Mouse (Mus musculus) ES-Bruce4 (cell line): ENCODE measurements around the gene Hist1h4k. TPM values are rescaled to one million over a fixed set of nuclear protein-coding genes. Genes with fewer than 3 reads are reported as not detected.
"Not testable (repeated sequence)": the region's sequence is repeated elsewhere in the genome, so short reads cannot be mapped to it uniquely, and the experiment has no call there.

Source experiments
- H3K27ac ChIP-seq: 2 replicates; pipeline ENCODE4 v1.5.1; 2012; ENCODE audit warnings: low read length, inconsistent platforms; ENCODE audit not compliant: insufficient read depth
- H3K27me3 ChIP-seq: 2 replicates; pipeline ENCODE4 v1.6.1; 2012; ENCODE audit warnings: mild to moderate bottlenecking, low read length, inconsistent platforms; ENCODE audit not compliant: control insufficient read depth, poor library complexity, insufficient read depth, severe bottlenecking
- H3K36me3 ChIP-seq: 2 replicates; pipeline ENCODE4 v1.6.1; 2012; ENCODE audit warnings: inconsistent platforms, mild to moderate bottlenecking, low read length, moderate library complexity; ENCODE audit not compliant: control insufficient read depth, poor library complexity, insufficient read depth, severe bottlenecking
- H3K4me1 ChIP-seq: one replicate; pipeline ENCODE4 v1.8.1; 2011; ENCODE audit warnings: low read length; ENCODE audit not compliant: control insufficient read depth, insufficient read depth
- H3K4me3 ChIP-seq: 2 replicates; pipeline ENCODE4 v1.5.1; 2011; ENCODE audit warnings: low read depth, mild to moderate bottlenecking, low read length
- H3K9ac ChIP-seq: 2 replicates; pipeline ENCODE4 v1.6.1; 2012; ENCODE audit warnings: low read depth, mild to moderate bottlenecking, inconsistent platforms; ENCODE audit not compliant: poor library complexity, severe bottlenecking
- H3K9me3 ChIP-seq: replicated peaks from 2 replicates; pipeline ENCODE4 v1.6.1; 2012; ENCODE audit warnings: mild to moderate bottlenecking, low read length, inconsistent platforms; ENCODE audit not compliant: control insufficient read depth, poor library complexity, insufficient read depth, severe bottlenecking
- CTCF ChIP-seq: IDR thresholded peaks from one replicate; pipeline ENCODE4 v1.8.1; 2011; ENCODE audit warnings: low read depth, low read length
- EP300 ChIP-seq: IDR thresholded peaks from 2 replicates; pipeline ENCODE4 v1.6.1; 2011; ENCODE audit warnings: low read depth, low read length; ENCODE audit not compliant: insufficient read depth
- POLR2A ChIP-seq: IDR thresholded peaks from one replicate; pipeline ENCODE4 v1.8.1; 2011; ENCODE audit warnings: low read length; ENCODE audit not compliant: insufficient read depth
- polyA plus RNA-seq: library from polyadenylated mRNA; stranded (reverse); fragments of >200 nt; gene quantifications from 2 replicates; pipeline ENCODE4 v1.2.4, GENCODE M21; 2011; ENCODE audit warnings: low read depth; ENCODE audit not compliant: missing spikeins, insufficient read depth, insufficient read length

Gene Hist1h4k
- polyA plus RNA-seq, 1 experiment, result 17.1 TPM

DNA sequence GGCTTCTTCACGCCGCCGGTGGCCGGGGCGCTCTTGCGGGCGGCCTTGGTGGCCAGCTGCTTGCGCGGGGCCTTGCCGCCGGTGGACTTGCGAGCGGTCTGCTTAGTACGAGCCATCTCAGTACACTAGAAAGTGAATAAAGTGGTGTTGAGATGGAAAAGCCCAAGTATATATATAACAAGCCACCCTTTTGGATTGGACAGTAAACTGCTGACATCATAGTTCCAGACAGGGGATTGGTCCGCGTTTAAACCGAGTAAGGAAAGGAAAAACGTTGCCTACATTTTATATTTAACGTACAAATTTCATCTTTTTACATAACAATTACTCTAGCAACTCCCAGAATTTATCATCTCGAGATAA lies 32.9 kb upstream of the Hist1h4k start, which contains the start of gene Hist1h3i:
Gene Hist1h3i (minus strand): TSS at position 116 of the 363 bp plus-strand sequence.
- Histone ChIP-seq H3K4me1 (peaks cover 2% of the 10 kb centered on the region), H3K27ac (peak within 1 kb of the TSS; percentile 89), H3K9ac (peak within 1 kb of the TSS; percentile 79), H3K27me3 (no peaks in the 10 kb centered on the region), H3K36me3 (no peaks in the 10 kb centered on the region), H3K9me3 (no peaks in the 10 kb centered on the region), H3K4me3 (peak within 1 kb of the TSS; percentile 91)
- no peak for TF ChIP-seq CTCF
- TF ChIP-seq EP300, result no peak
- TF ChIP-seq POLR2A, result no peak

DNA sequence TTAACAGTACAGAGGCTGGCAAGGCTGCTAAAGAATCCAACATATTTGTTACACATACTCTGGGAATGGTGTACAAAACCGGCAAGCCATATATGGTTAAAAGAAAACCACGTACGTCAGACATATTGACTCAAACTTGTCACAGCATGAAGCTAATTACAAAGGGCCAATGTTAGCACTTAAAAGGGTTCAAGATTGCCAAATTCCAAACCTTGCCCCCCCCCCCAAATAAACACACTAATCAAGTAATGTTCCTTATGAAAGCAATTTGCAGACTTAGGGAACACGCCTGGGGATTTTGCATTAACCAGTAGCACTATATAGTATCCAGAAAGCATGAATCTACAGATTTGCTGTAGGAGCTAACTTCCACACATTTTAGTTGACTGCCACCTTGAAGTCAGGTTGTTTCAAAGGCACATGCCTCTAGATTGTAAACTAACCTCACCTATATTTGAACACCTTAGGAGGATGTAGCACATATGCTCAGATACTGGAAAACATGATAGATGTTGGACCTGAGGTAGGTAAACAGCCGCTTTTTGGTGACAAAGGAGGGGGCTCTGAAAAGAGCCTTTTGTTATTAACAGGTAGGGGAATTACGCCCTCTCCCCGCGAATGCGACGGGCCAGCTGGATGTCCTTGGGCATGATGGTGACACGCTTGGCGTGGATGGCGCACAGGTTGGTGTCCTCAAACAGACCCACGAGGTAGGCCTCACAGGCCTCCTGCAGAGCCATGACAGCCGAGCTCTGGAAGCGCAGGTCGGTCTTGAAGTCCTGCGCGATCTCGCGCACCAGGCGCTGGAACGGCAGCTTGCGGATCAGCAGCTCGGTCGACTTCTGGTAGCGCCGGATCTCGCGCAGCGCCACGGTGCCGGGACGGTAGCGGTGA lies 32.3 kb upstream of the Hist1h4k start:
- Histone ChIP-seq H3K27ac (peak overlapping the region; percentile 63), H3K4me3 (peak overlapping the region; percentile 91), H3K9ac (peak overlapping the region; percentile 74)
- not testable (repeated sequence) for H3K27me3 ChIP-seq, H3K9me3 ChIP-seq, H3K4me1 ChIP-seq, H3K36me3 ChIP-seq
- TF ChIP-seq POLR2A, result peak; percentile 84

DNA sequence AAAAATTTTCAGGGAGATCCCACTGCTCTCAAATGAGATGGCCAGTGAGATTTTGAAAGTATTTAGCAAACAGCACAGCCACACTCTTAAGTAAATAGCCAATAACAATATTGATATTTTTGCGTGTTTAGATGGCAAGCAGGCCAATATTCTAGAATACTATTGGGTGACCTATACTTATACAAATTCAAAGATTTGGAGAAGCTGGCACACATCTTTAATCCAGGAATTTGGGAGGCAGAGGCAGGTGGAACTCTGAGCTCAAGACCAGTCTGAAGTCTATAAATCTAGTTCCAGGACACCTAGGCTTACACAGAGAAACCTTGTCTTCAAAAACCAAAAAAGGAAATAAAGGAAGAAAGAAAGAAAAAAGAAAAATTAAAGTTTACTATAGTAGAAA lies 31.3 kb upstream of the Hist1h4k start:
- Histone ChIP-seq H3K36me3 (no peaks in the 10 kb centered on the region), H3K4me3 (no peak overlapping the region), H3K27me3 (no peaks in the 10 kb centered on the region), H3K27ac (no peak overlapping the region), H3K9me3 (no peaks in the 10 kb centered on the region), H3K4me1 (peaks cover 2% of the 10 kb centered on the region), H3K9ac (no peak overlapping the region)
- TF ChIP-seq CTCF (no peak), EP300 (no peak), POLR2A (no peak)

DNA sequence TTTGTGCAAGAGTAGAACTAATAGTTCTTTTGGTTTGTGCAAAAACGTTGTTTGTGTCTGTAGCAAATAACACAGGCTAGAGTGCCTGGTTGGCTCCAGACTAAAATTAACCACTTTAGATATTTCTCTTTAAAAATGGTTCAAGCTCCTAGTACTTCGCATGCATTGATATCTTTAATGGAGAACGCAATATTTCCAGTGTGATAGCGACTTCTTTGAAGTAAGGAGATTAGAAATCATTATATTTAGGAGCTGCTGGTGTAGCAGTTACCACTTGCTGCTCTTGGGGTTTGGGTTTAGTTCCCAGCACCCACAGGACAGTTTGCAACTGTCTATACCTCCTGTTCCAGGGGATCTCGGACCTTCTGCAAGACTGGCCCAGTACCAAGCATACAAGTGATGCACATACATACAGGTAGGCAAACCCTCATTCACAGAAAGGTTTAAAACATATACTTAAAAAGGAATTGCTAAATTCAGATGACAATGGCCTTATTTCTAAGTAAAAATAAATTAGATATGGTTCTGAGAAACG lies 30.8 kb upstream of the Hist1h4k start:
- no peak overlapping the region for H3K4me3 ChIP-seq
- H3K27ac ChIP-seq, result no peak overlapping the region
- no peaks in the 10 kb centered on the region for H3K36me3 ChIP-seq
- H3K27me3 ChIP-seq, result no peaks in the 10 kb centered on the region
- 0 out of 2 replicates have a peak overlapping the region, but pooled peaks have one; percentile 25 for H3K9ac ChIP-seq
- TF ChIP-seq POLR2A, result no peak
- TF ChIP-seq EP300, result no peak
- TF ChIP-seq CTCF, result no peak
- no peaks in the 10 kb centered on the region for H3K9me3 ChIP-seq
- peaks cover 2% of the 10 kb centered on the region for H3K4me1 ChIP-seq

DNA sequence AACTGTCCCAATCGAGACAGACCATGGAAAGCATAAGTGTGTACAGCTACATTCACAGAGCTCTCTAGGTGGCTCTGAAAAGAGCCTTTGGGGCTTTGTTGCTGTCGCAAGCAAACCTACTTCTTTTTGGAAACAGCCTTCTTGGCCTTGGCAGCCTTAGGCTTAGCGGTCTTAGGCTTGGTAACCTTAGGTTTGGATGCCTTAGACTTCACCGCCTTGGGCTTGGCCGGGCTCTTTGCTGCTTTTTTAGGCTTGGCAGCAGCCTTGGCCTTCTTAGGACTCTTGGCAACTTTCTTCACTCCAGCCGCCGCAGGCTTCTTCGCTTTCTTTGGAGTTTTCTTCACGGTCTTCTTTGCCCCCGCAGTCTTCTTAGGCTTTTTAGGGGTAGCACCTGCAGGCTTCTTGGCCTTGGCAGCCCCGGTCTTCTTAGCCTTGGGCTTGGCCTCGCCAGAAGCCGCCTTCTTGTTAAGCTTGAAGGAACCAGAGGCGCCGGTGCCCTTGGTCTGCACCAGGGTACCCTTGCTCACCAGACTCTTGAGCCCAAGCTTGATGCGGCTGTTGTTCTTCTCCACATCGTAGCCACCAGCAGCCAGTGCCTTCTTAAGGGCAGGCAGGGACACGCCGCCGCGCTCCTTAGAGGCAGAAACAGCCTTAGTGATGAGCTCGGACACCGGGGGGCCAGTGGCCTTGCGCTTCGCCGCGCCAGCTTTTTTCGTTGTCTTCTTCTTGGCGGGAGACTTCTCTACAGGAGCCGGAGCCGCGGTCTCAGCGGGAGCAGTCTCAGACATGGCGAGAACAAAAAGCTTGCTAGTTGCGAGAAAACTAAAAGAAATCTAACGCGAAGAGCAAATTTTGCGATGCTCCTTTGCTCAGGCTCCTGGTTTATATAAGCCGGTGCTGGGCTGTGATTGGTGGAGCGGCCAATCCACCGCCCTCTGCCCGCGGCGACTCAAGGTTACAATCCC lies 29.7 kb upstream of the Hist1h4k start, which contains the start of gene Hist1h1b:
Gene Hist1h1b (minus strand): TSS at position 859 of the 965 bp plus-strand sequence.
- Histone ChIP-seq H3K27ac (peak within 1 kb of the TSS; percentile 93), H3K27me3 (no peaks in the 10 kb centered on the region), H3K4me1 (peaks cover 2% of the 10 kb centered on the region), H3K9me3 (no peaks in the 10 kb centered on the region), H3K36me3 (no peaks in the 10 kb centered on the region), H3K9ac (peak within 1 kb of the TSS; percentile 88), H3K4me3 (peak within 1 kb of the TSS; percentile 78)
- peak; percentile 92 for TF ChIP-seq POLR2A
- TF ChIP-seq CTCF, result no peak
